Mouse (Mus musculus) midbrain, embryonic 10.5 days (tissue): ENCODE measurements around the gene Usp6nl. TPM values are rescaled to one million over a fixed set of nuclear protein-coding genes. Genes with fewer than 3 reads are reported as not detected.

Experiments used
- DNase-seq: peaks from one replicate; pipeline ENCODE4 v3.0.0-alpha.2; 2017; ENCODE audit warnings: low spot score
- H3K27ac ChIP-seq: fragments of 300-500 bp; sonication (generic); replicated peaks from 2 replicates; pipeline ENCODE4 v1.5.1; 2016; ENCODE audit warnings: mild to moderate bottlenecking
- H3K27me3 ChIP-seq: fragments of 300-500 bp; sonication (generic); 2 replicates; pipeline ENCODE4 v1.6.1; 2016; ENCODE audit warnings: low read depth, mild to moderate bottlenecking; ENCODE audit not compliant: poor library complexity, severe bottlenecking
- H3K36me3 ChIP-seq: fragments of 300-500 bp; sonication (generic); 2 replicates; pipeline ENCODE4 v1.6.1; 2016; ENCODE audit warnings: mild to moderate bottlenecking, moderate library complexity
- H3K4me1 ChIP-seq: fragments of 300-500 bp; sonication (generic); 2 replicates; pipeline ENCODE4 v1.6.1; 2016
- H3K4me3 ChIP-seq: fragments of 300-500 bp; sonication (generic); 2 replicates; pipeline ENCODE4 v1.5.1; 2016; ENCODE audit warnings: mild to moderate bottlenecking, moderate library complexity
- H3K9me3 ChIP-seq: fragments of 300-500 bp; sonication (generic); replicated peaks from 2 replicates; pipeline ENCODE4 v1.6.1; 2016; ENCODE audit warnings: mild to moderate bottlenecking
- WGBS: fragments of 180-500 bp; shearing (Covaris S2); methylation state at CpG from one replicate; pipeline ENCODE4 v1.1.7; 2016; 5-methylcytosine and 5-hydroxymethylcytosine counted together
- polyA plus RNA-seq: library from polyadenylated mRNA; unstranded; fragments of >200 nt; fragmentation: Nextera tagmentation; extraction: Ambion mirVana; gene quantifications from 2 replicates; pipeline ENCODE4 v1.2.1, GENCODE M21; 2016

The Usp6nl gene
- polyA plus RNA-seq, 1 experiment from 2014 or later, result 11.0 TPM

DNA sequence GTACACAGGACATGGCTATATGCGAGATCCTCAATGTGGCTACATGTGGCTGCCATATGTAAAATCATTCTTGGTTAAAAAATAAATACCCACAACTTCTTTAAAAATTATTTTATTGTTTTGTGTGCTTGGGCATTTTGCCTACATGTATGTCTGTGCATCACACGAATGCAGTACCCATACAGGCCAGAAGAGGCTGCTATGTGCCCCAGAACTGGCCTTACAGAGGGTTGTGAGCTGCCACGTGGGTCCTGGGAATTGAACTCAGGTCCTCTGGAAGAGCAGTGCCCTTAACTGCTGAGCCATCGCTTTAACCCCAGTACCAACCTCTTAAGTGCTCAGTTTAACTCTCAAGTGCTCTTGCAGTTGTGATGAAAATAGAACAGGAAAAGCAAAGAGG, 168.4 kb downstream of the Usp6nl start:
- no peaks in the 10 kb centered on the region for H3K4me1 ChIP-seq
- H3K27me3 ChIP-seq, result no peaks in the 10 kb centered on the region
- 80% methylated on average over 4 of the region's 4 CpGs for WGBS
- no peak for DNase-seq
- H3K4me3 ChIP-seq, result no peak overlapping the region
- no peaks in the 10 kb centered on the region for H3K9me3 ChIP-seq
- H3K36me3 ChIP-seq, result no peaks in the 10 kb centered on the region
- H3K27ac ChIP-seq, result no peak overlapping the region

DNA sequence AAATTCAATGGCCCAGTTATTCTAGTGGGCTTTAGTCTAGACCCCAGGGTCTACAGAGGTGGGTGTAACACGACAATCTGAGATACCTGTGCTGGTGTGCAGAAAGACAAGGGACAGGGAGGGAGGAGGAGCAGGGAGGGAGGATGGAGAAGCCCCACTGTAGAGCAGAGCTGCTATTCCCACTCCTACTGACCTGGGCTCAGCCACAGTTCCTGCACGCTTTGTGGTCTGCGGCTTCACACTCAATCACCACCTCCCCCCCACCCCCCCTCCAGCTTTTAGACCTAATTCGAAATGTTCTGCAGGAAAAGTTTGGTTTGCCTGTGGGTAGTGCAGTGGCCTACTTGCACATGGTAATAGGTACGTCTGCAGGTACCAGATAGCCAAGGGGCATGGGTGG, 171.4 kb downstream of the Usp6nl start:
- H3K27me3 ChIP-seq, result no peaks in the 10 kb centered on the region
- peaks cover 8% of the 10 kb centered on the region for H3K4me1 ChIP-seq
- no peak overlapping the region for H3K27ac ChIP-seq
- H3K36me3 ChIP-seq, result no peaks in the 10 kb centered on the region
- no peak overlapping the region for H3K4me3 ChIP-seq
- 92% methylated on average over 5 of the region's 5 CpGs for WGBS
- H3K9me3 ChIP-seq, result no peaks in the 10 kb centered on the region
- DNase-seq, result no peak

Other genes with a start within 250 kb of the Usp6nl start
- 3.2 and 3.3 TPM in 2 replicates for gene Proser2, start 192.5 kb upstream of the Usp6nl start, polyA plus RNA-seq
- 2.0 and 2.5 TPM in 2 replicates for gene Echdc3, start 109.6 kb upstream of the Usp6nl start, polyA plus RNA-seq